Mouse (Mus musculus): ENCODE data around the gene Akr7a5. TPM values are rescaled to one million over a fixed set of nuclear protein-coding genes. Genes with fewer than 3 reads are reported as not detected.

The Akr7a5 gene
- polyA plus RNA-seq, 1 experiment from 2014 or later, result 56.6 TPM

- ATAC-seq, result no peak
- H3K36me3 ChIP-seq (ENCODE audit: control insufficient read depth, insufficient read depth, low read length), result peaks cover 73% of the 10 kb centered on the region
Observed at GRCm38 (mm10) chr4:139357211-139357610, 46.7 kb downstream of the Akr7a5 start.

DNA sequence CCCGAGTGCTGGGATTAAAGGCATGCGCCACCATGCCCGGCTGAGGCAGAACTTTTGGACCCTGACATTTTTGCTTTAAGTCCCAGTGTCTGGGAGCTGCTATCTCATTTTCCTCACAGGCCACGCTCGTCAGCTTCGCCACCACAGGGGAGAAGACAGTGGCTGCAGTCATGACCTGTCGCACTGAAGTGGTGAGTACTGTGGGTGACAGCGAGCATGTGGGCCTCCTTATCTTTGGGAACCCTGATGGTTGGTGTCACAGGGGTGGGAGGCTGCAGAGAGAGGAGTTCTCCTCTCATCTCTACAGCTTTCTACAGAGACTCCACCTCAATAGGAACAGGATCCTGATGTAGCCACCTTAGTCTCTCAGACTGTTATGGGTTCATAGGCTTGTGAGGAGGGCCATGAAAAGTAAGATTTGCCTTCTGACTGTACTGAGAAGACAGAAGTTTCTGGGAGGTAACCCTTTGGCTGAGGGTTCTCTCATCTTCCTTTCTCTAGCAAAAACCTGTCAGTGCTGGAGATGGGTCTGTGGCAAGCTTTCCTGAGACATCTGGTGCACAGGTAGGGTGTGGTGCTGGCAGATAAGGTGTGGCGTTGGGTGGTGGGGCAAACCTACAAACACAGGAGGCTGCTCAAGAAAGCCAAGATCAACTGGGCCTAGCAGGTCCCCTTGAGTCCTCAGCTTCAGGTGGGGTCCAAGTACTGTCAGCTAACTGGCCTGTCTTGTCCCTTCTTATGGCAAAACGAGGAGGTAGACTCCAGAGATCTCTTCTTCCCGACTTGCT is 50.4 kb downstream of the Akr7a5 start:
- ATAC-seq, result no peak
- no peak overlapping the region for H3K27ac ChIP-seq (ENCODE audit: low read depth, low read length)
- H3K4me1 ChIP-seq (ENCODE audit: control insufficient read depth, insufficient read depth, low read length), result no peaks in the 10 kb centered on the region
- no peaks in the 10 kb centered on the region for H3K9me3 ChIP-seq (replicated peaks; ENCODE audit: control insufficient read depth, low read length)
- H3K4me3 ChIP-seq (ENCODE audit: low read depth, low read length), result no peak overlapping the region
- H3K27me3 ChIP-seq (replicated peaks; ENCODE audit: control insufficient read depth, insufficient read depth, low read length), result no peaks in the 10 kb centered on the region
- no peak overlapping the region for H3K4me2 ChIP-seq (ENCODE audit: low read length)
- DNase-seq (ENCODE audit: low spot score), result no peak
- peaks cover 95% of the 10 kb centered on the region for H3K36me3 ChIP-seq (ENCODE audit: control insufficient read depth, insufficient read depth, low read length)
- no peak overlapping the region for H3K9ac ChIP-seq (ENCODE audit: low read length)
- WGBS, result 96% methylated on average over 11 of the region's 11 CpGs

More at GRCm38 (mm10) chr4:139357211-139357610, 46.7 kb downstream of the Akr7a5 start:
- Histone ChIP-seq H3K27me3 (replicated peaks; ENCODE audit: control insufficient read depth, insufficient read depth, low read length) (no peaks in the 10 kb centered on the region), H3K9me3 (replicated peaks; ENCODE audit: control insufficient read depth, low read length) (no peaks in the 10 kb centered on the region), H3K4me1 (ENCODE audit: control insufficient read depth, insufficient read depth, low read length) (peaks cover 4% of the 10 kb centered on the region), H3K9ac (ENCODE audit: low read length) (no peak overlapping the region), H3K4me3 (ENCODE audit: low read depth, low read length) (no peak overlapping the region), H3K27ac (ENCODE audit: low read depth, low read length) (no peak overlapping the region), H3K4me2 (ENCODE audit: low read length) (no peak overlapping the region)
- no peak for DNase-seq (ENCODE audit: low spot score)
- WGBS, result 87% methylated on average over 3 of the region's 3 CpGs

- H3K36me3 ChIP-seq (ENCODE audit: control insufficient read depth, insufficient read depth, low read length), result peaks cover 95% of the 10 kb centered on the region
- H3K9ac ChIP-seq (ENCODE audit: low read length), result no peak overlapping the region
- no peak overlapping the region for H3K4me3 ChIP-seq (ENCODE audit: low read depth, low read length)
- H3K27ac ChIP-seq (ENCODE audit: low read depth, low read length), result no peak overlapping the region
- DNase-seq (ENCODE audit: low spot score) (no peak), ATAC-seq (no peak)
- H3K27me3 ChIP-seq (replicated peaks; ENCODE audit: control insufficient read depth, insufficient read depth, low read length), result no peaks in the 10 kb centered on the region
- H3K4me2 ChIP-seq (ENCODE audit: low read length), result no peak overlapping the region
- no peaks in the 10 kb centered on the region for H3K9me3 ChIP-seq (replicated peaks; ENCODE audit: control insufficient read depth, low read length)
- H3K4me1 ChIP-seq (ENCODE audit: control insufficient read depth, insufficient read depth, low read length), result no peaks in the 10 kb centered on the region
- WGBS, result 94% methylated on average over 3 of the region's 3 CpGs
Observed at GRCm38 (mm10) chr4:139367336-139367735, 56.8 kb downstream of the Akr7a5 start.

Small RNAs within 50 kb of the gene (microRNA-seq; reads per million reads assigned to microRNA genes)
- gene Gm24245, result 0.66 reads per million
- gene Gm25732, result not detected

Other genes with a start within 250 kb of the Akr7a5 start
- 0.30 TPM in 2 replicates for gene Htr6, start 235.2 kb upstream of the Akr7a5 start, polyA plus RNA-seq (2014; fragmentation: Nextera tagmentation; extraction: Ambion mirVana)
- 22.3 and 29.8 TPM in 2 replicates for gene Nbl1, start 217.8 kb upstream of the Akr7a5 start, polyA plus RNA-seq (2014; fragmentation: Nextera tagmentation; extraction: Ambion mirVana)
- gene Minos1, start 179.6 kb upstream of the Akr7a5 start, polyA plus RNA-seq (2014; fragmentation: Nextera tagmentation; extraction: Ambion mirVana), result 411 and 472 TPM in 2 replicates
- 272 and 278 TPM in 2 replicates for gene Capzb, start 117.8 kb upstream of the Akr7a5 start, polyA plus RNA-seq (2014; fragmentation: Nextera tagmentation; extraction: Ambion mirVana)
- gene Pqlc2, start within 50 bp of the Akr7a5 start, polyA plus RNA-seq (2014; fragmentation: Nextera tagmentation; extraction: Ambion mirVana), result 8.9 and 10.5 TPM in 2 replicates
- 101 and 110 TPM in 2 replicates for gene Mrto4, start 41.8 kb downstream of the Akr7a5 start, polyA plus RNA-seq (2014; fragmentation: Nextera tagmentation; extraction: Ambion mirVana)
- 17.9 and 23.3 TPM in 2 replicates for gene Emc1, start 41.8 kb downstream of the Akr7a5 start, polyA plus RNA-seq (2014; fragmentation: Nextera tagmentation; extraction: Ambion mirVana)
- 51.3 and 71.4 TPM in 2 replicates for gene Ubr4, start 41.9 kb downstream of the Akr7a5 start, polyA plus RNA-seq (2014; fragmentation: Nextera tagmentation; extraction: Ambion mirVana)
- 3.1 and 4.5 TPM in 2 replicates for gene Iffo2, start 219.8 kb downstream of the Akr7a5 start, polyA plus RNA-seq (2014; fragmentation: Nextera tagmentation; extraction: Ambion mirVana)